Mouse (Mus musculus): ENCODE results near the gene Sh2d5.

GRCm38 (mm10) chr4:138257116-138257687 lies 7.0 kb downstream of the Sh2d5 start:
- TF ChIP-seq POLR2A (IDR thresholded peaks at IDR 0.05; ENCODE audit: low read depth, low read length) (no peak), CTCF (conservative IDR thresholded peaks at IDR 0.05; ENCODE audit: insufficient read depth, insufficient read length, low read depth, low read length) (no peak)
